Mouse (Mus musculus) thymus, adult 18-20 months (tissue): ENCODE measurements around the gene Ppie.
"Not testable (repeated sequence)": the region's sequence is repeated elsewhere in the genome, so short reads cannot be mapped to it uniquely, and the experiment has no call there.

Source experiments
- DNase-seq, 2 experiments: peaks; one replicate each; pipeline ENCODE4 v3.0.0; 2022; ENCODE audit warnings: mixed read lengths in 2 of 2

The Ppie gene

GRCm38 (mm10) chr4:123112216-123112764 is 27.5 kb downstream of the Ppie start:
- DNase-seq, result no peak

GRCm38 (mm10) chr4:123111275-123111983 is 28.3 kb downstream of the Ppie start:
- DNase-seq, result not testable (repeated sequence)

DNA sequence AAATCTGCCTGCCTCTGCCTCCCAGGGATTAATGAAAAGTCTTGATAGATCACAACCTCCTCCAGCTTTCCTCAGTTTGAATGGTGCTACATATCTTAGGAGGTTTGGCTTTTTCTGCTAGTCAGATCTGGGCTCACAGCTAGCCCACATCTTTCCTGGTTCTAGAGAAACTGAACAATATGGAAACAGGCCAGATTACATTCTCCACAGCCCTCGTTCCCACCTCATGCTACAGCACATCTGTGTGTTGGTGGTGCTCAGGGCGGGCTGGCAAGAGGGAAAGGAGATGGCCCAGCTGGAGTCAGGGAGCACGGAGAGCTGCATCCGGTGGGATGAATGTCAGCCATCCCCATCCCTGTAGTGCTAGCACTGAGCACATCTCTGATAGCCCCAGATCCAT is 29.0 kb downstream of the Ppie start:
- DNase-seq, result no peak

DNA sequence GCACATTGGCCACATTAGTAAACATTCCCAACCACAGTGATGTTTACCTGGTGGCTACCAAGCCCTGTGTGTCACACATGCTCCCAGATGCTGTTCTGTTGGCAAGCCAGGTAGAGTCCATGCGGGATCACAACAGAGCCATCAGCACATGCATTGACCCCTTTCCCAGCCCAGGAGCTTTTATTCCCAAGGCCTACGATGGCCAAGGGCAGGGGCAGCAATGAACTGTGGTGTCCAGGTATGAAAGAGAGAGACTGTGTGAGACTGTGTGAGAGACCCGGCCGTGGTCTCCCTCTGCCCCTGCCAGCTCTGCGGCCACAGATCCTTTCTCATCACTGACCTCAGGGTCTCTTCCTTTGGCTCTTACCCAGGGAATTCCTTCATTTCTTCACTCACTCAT is 31.7 kb downstream of the Ppie start:
- DNase-seq, result no peak

- DNase-seq, result no peak
Observed at GRCm38 (mm10) chr4:123106864-123107263, 32.9 kb downstream of the Ppie start.

DNA sequence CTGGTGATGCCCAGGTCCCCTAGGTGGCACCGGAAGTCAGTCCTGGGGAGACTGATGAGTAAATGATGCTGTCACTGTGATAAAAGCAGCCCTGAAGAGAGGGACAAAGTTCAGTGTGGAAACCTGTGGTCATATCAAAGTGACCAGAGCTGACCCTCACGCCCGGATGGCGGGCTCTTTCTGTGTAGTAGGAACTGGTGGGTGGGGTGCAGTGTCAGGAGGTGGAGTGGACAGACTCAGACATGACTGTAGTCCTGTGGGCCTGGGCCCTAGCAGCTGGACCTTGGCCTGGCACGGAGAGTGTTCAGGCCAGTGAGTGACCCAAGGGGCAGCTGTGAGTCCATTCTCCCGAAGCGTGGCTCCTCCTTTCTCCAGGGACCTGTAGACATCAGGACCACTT is 33.8 kb downstream of the Ppie start:
- not testable (repeated sequence) for DNase-seq

- DNase-seq, result no peak
Observed at GRCm38 (mm10) chr4:123105451-123105790, 34.3 kb downstream of the Ppie start.

DNA sequence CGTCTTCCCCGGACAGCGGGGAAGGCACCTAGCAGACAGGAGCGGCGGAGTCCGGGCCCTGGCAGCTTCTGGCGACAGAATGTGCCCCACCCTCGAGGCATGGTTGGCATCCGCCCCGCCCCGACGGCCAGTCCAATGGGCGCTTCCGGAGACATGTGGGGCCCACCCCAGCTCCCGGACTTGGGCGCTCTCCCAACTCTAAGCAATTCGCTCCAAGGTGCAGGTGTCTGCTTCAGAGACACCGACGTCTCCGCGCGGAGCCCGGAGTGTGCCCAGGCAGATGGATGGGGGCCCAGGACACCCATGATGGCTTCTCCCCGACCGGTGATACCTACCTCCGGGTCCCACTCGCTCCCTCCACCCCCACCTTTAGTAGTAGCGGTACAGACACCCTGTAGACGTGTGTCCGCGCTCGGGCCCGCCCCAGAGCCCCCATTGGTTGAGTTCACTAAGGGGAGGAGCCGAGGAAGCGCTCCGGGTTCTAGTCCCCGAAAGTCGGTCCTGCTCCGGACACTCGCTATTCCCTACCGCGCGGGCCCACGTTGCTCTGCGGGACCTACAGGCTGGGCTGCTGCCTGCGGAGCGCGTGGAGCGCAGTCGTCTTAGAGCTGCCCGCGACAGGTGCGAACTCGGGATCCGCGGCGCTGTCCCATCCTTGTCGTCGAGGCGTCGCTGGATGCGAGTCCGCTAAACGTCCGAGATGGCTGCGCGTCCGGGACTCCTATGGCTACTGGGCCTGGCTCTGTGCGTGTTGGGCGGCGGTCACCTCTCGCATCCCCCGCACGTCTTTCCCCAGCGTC is 34.9 kb downstream of the Ppie start, which contains the start of gene Bmp8b:
Gene Bmp8b (plus strand): TSS at position 515 of the 800 bp plus-strand sequence.
- no peak for DNase-seq

DNA sequence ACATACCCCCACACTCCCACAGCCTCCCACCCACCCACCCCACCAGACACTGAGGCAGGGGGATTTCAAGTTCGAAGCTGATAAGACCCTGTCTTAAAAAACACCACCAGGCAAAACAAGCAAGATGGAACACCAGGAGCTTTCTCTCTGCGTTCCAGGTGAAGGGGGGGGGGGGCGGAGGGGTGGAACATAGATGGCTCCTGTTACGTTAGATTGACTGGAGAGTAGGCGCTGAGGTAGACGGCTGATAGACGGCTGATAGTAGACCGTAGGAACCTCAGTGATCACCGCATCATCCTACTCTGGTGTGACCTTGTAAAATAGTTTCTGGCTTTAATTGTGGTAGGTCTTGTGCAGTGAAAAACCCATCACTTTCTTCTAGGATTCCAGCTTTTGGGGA is 45.9 kb downstream of the Ppie start:
- no peak for DNase-seq

DNA sequence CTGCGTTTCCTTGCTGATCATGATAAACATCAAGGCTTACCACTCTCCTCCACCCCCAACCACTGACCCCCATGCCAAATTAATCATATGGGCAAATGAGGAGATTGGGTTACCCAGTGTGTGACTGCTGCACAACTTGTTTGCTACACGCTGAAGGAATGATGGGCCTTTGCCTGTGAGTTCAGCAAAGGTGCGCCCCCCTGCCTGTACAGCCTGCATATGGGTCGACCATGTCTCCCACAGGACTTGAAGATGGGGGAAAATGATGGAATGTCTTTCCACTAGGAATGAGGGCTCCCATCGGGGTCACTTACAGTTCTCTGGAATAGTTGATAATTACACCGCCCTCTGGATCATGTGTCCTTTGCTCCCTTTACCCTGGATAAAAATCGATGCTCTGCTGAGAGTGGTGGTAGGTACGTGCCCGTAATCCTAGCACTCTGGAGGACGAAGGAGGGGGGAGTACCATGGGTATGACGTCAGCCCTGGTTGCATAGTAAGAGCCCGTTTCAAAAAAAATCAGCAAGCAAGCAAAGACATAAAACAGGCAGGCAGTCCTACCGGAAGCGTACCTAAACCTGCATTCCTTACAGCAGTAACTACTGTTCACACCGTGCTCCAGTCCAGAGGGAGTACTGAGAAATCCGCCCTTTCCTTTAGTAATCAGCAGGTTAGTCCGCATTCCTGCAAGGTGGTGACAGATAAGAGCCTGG is 46.5 kb downstream of the Ppie start:
- DNase-seq, result no peak

- no peak for DNase-seq
Observed at GRCm38 (mm10) chr4:123092621-123093020, 47.1 kb downstream of the Ppie start.

- DNase-seq, result no peak
Observed at GRCm38 (mm10) chr4:123086381-123086780, 53.4 kb downstream of the Ppie start.

GRCm38 (mm10) chr4:123085290-123085689 is 54.5 kb downstream of the Ppie start:
- no peak for DNase-seq

DNA sequence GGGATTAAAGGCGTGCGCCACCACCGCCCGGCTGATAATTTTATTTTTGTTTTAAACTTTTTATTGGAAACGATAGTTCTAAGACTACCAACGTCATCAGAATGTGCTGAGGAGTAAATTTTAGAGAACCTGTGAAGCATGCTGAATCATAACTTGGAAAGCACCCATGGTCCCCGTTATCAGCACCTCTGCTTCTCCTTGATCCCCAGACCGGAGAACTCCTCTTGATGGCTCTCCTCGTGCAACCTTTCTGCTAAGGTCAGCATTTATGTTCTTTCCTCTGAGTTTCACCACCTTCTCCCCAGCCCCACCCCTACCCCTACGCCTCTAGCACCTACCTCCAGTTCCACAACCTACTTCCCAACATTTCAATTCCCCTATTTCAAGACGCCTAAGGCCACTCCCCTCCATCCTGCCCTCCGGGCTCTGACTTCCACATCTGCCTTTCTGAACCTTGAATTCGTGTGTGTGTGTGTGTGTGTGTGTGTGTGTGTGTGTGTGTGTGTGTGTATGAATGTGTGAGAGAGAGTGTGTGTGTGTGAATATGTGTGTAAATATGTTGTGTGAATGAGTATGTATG is 56.3 kb downstream of the Ppie start:
- no peak for DNase-seq

- DNase-seq, result peak in 1 of 2 experiments; percentile 45
Observed at GRCm38 (mm10) chr4:123082283-123083163, 57.2 kb downstream of the Ppie start.

GRCm38 (mm10) chr4:123080791-123081190 is 59.0 kb downstream of the Ppie start:
- DNase-seq, result no peak

- no peak for DNase-seq
Observed at GRCm38 (mm10) chr4:123078231-123078630, 61.5 kb downstream of the Ppie start.
